Mouse (Mus musculus): ENCODE measurements around the gene Lrp2bp. TPM values are rescaled to one million over a fixed set of nuclear protein-coding genes. Genes with fewer than 3 reads are reported as not detected.

Lrp2bp gene
- polyA plus RNA-seq, 1 experiment from 2014 or later, result 0.80 TPM

GRCm38 (mm10) chr8:46075223-46075622, 76.1 kb downstream of the Lrp2bp start:
- Histone ChIP-seq H3K4me2 (ENCODE audit: low read depth, low read length) (no peak overlapping the region), H3K36me3 (ENCODE audit: control insufficient read depth, insufficient read depth, low read length) (no peaks in the 10 kb centered on the region), H3K27ac (ENCODE audit: low read length) (no peak overlapping the region), H3K9me3 (ENCODE audit: control insufficient read depth, low read length) (no peaks in the 10 kb centered on the region), H3K27me3 (ENCODE audit: control insufficient read depth, insufficient read depth, low read depth, low read length) (no peaks in the 10 kb centered on the region), H3K4me1 (replicated peaks; ENCODE audit: control insufficient read depth, insufficient read depth, low read length) (peaks cover 17% of the 10 kb centered on the region), H3K9ac (ENCODE audit: low read length) (no peak overlapping the region), H3K4me3 (ENCODE audit: low read length) (no peak overlapping the region)
- peak; percentile 31; the same call in 1 of the 2 replicates for ATAC-seq (ENCODE audit: low read depth)
- 58% methylated on average over 5 of the region's 5 CpGs for WGBS

- no peaks in the 10 kb centered on the region for H3K27me3 ChIP-seq (ENCODE audit: control insufficient read depth, insufficient read depth, low read depth, low read length)
- no peaks in the 10 kb centered on the region for H3K36me3 ChIP-seq (ENCODE audit: control insufficient read depth, insufficient read depth, low read length)
- H3K4me2 ChIP-seq (ENCODE audit: low read depth, low read length), result no peak overlapping the region
- H3K4me1 ChIP-seq (replicated peaks; ENCODE audit: control insufficient read depth, insufficient read depth, low read length), result peaks cover 14% of the 10 kb centered on the region
- H3K9ac ChIP-seq (ENCODE audit: low read length), result no peak overlapping the region
- no peak for ATAC-seq (ENCODE audit: low read depth)
- no peak overlapping the region for H3K4me3 ChIP-seq (ENCODE audit: low read length)
- H3K9me3 ChIP-seq (ENCODE audit: control insufficient read depth, low read length), result no peaks in the 10 kb centered on the region
- no peak overlapping the region for H3K27ac ChIP-seq (ENCODE audit: low read length)
- WGBS, result 67% methylated on average over 6 of the region's 6 CpGs
These were observed 79.8 kb downstream of the Lrp2bp start for GRCm38 (mm10) chr8:46078866-46079265.

Other genes starting within 250 kb of the Lrp2bp start
- gene Pdlim3, start 113.8 kb upstream of the Lrp2bp start, polyA plus RNA-seq (2015; fragmentation: Nextera tagmentation; extraction: Ambion mirVana), result 45.5 and 48.6 TPM in 2 replicates
- gene Ccdc110, start 64.7 kb upstream of the Lrp2bp start, polyA plus RNA-seq (2015; fragmentation: Nextera tagmentation; extraction: Ambion mirVana), result not detected in 2 replicates
- 6.1 and 7.1 TPM in 2 replicates for gene 1700029J07Rik, start 24.1 kb upstream of the Lrp2bp start, polyA plus RNA-seq (2015; fragmentation: Nextera tagmentation; extraction: Ambion mirVana)
- gene Ufsp2, start 23.8 kb upstream of the Lrp2bp start, polyA plus RNA-seq (2015; fragmentation: Nextera tagmentation; extraction: Ambion mirVana), result 82.7 and 90.7 TPM in 2 replicates
- 37.0 and 56.6 TPM in 2 replicates for gene Ankrd37, start 6.4 kb downstream of the Lrp2bp start, polyA plus RNA-seq (2015; fragmentation: Nextera tagmentation; extraction: Ambion mirVana)
- 23.3 and 28.5 TPM in 2 replicates for gene Cfap97, start 152.5 kb downstream of the Lrp2bp start, polyA plus RNA-seq (2015; fragmentation: Nextera tagmentation; extraction: Ambion mirVana)
- 9.4 TPM in 2 replicates for gene Snx25, start 152.9 kb downstream of the Lrp2bp start, polyA plus RNA-seq (2015; fragmentation: Nextera tagmentation; extraction: Ambion mirVana)
- 421 and 425 TPM in 2 replicates for gene Slc25a4, start 212.0 kb downstream of the Lrp2bp start, polyA plus RNA-seq (2015; fragmentation: Nextera tagmentation; extraction: Ambion mirVana)

All from lung, embryonic 16.5 days (tissue).